8 mouse cellular contexts compared by ENCODE assay signal in the genomic region with DNA sequence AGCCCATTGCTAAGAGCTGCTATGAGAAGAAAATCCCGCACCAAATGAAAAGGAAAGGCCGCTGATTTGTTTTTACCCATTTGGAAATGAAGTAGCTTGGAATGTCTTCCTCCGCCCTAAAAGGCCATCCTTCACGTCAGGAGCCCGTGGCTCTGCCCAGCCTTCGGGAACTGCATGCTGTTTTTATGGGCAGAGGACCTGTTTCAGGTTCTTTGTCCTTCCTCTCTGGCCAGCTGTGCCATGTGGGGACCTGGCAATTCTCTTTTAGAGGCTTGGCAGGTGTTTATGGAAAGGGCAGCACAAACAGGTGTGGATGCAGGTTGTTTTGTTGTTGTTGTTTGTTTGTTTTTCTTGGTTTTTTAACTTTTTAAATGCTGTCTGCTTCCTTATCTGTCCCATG.
A peak's percentile ranks its signal among the peaks of the same experiment; 100 is the strongest.
DNase-seq lines count a peak whose midpoint lies in the region; ATAC-seq and TF ChIP-seq lines count a peak whose summit lies in the region.

No protein-coding gene starts in this region.

- whole genome bisulfite sequencing in lung, embryonic 16.5 days = 12% methylated on average over 6 of the region's 6 CpGs
- 32% methylated on average over 6 of the region's 6 CpGs for WGBS in lung, adult 2 months
- 5% methylated on average over 6 of the region's 6 CpGs for WGBS in forebrain, postnatal 0 days
- WGBS in limb, embryonic 13.5 days = 5% methylated on average over 6 of the region's 6 CpGs
- WGBS in neural tube, embryonic 15.5 days = 4% methylated on average over 6 of the region's 6 CpGs

- no peak overlapping the region for H3K4me3 ChIP-seq in lung, embryonic 16.5 days (ENCODE audit: low read length)
- H3K4me3 ChIP-seq in lung, adult 2 months (replicated peaks; ENCODE audit: extremely low read depth, low read depth, low read length) = no peak overlapping the region
- peak overlapping the region; percentile 30 for H3K4me3 ChIP-seq in forebrain, postnatal 0 days (ENCODE audit: low read depth, low read length)
- H3K4me3 ChIP-seq in limb, embryonic 13.5 days = peak overlapping the region; percentile 35
- peak overlapping the region; percentile 15 for H3K4me3 ChIP-seq in neural tube, embryonic 15.5 days (replicated peaks)

- H3K9ac ChIP-seq in lung, embryonic 16.5 days (ENCODE audit: low read length) = no peak overlapping the region
- H3K9ac ChIP-seq in forebrain, postnatal 0 days = peak overlapping the region; percentile 51; the same call in 1 of the 2 replicates
- no peak overlapping the region for H3K9ac ChIP-seq in limb, embryonic 13.5 days
- peak overlapping the region; percentile 20; the same call in 1 of the 2 replicates for H3K9ac ChIP-seq in neural tube, embryonic 15.5 days (replicated peaks)

- DNase-seq in lung, adult 2 months = no peak
- DNase-seq in forebrain, postnatal 0 days = no peak
- no peak for DNase-seq in left cerebral cortex, adult 18-20 months (ENCODE audit: low spot score in 2 of 2)
- DNase-seq in gastrocnemius, adult 18-20 months (ENCODE audit: low spot score) = no peak
- no peak for DNase-seq in adrenal gland, postnatal 36 days

- no peaks in the 10 kb centered on the region for H3K36me3 ChIP-seq in lung, embryonic 16.5 days (ENCODE audit: control insufficient read depth, insufficient read depth, low read length)
- H3K36me3 ChIP-seq in forebrain, postnatal 0 days (ENCODE audit: insufficient read depth) = no peaks in the 10 kb centered on the region
- H3K36me3 ChIP-seq in limb, embryonic 13.5 days = no peaks in the 10 kb centered on the region
- no peaks in the 10 kb centered on the region for H3K36me3 ChIP-seq in neural tube, embryonic 15.5 days

- ATAC-seq in lung, embryonic 16.5 days (ENCODE audit: low read depth) = no peak
- peak; percentile 12; the same call in 1 of the 2 replicates for ATAC-seq in forebrain, postnatal 0 days
- ATAC-seq in limb, embryonic 13.5 days (ENCODE audit: low FRiP score, low read depth) = no peak
- ATAC-seq in neural tube, embryonic 15.5 days (ENCODE audit: low FRiP score) = 0 out of 2 replicates have a peak, but pooled peaks have one; percentile 36

- no peaks in the 10 kb centered on the region for H3K9me3 ChIP-seq in lung, embryonic 16.5 days (ENCODE audit: control insufficient read depth, low read length)
- H3K9me3 ChIP-seq in forebrain, postnatal 0 days (ENCODE audit: low read length) = no peaks in the 10 kb centered on the region
- no peaks in the 10 kb centered on the region for H3K9me3 ChIP-seq in limb, embryonic 13.5 days
- no peaks in the 10 kb centered on the region for H3K9me3 ChIP-seq in neural tube, embryonic 15.5 days (replicated peaks)

- peak overlapping the region; percentile 55 for H3K4me2 ChIP-seq in lung, embryonic 16.5 days (ENCODE audit: low read depth, low read length)
- H3K4me2 ChIP-seq in forebrain, postnatal 0 days (ENCODE audit: low read depth) = peak overlapping the region; percentile 53
- peak overlapping the region; percentile 66 for H3K4me2 ChIP-seq in limb, embryonic 13.5 days (replicated peaks)
- peak overlapping the region; percentile 50 for H3K4me2 ChIP-seq in neural tube, embryonic 15.5 days

- H3K27ac ChIP-seq in lung, embryonic 16.5 days (ENCODE audit: low read length) = no peak overlapping the region
- peak overlapping the region; percentile 79 for H3K27ac ChIP-seq in forebrain, postnatal 0 days (ENCODE audit: low read depth, low read length)
- no peak overlapping the region for H3K27ac ChIP-seq in limb, embryonic 13.5 days
- peak overlapping the region; percentile 78 for H3K27ac ChIP-seq in neural tube, embryonic 15.5 days (replicated peaks)

- no peak for TF ChIP-seq POLR2A in lung, adult 2 months (IDR thresholded peaks at IDR 0.05; ENCODE audit: borderline replicate concordance, extremely low read depth, low read depth, low read length)

- H3K27me3 ChIP-seq in lung, embryonic 16.5 days (ENCODE audit: control insufficient read depth, insufficient read depth, low read depth, low read length) = no peaks in the 10 kb centered on the region; the same call in 1 of the 2 replicates
- H3K27me3 ChIP-seq in forebrain, postnatal 0 days (ENCODE audit: insufficient read depth, low read length) = no peaks in the 10 kb centered on the region
- peaks cover 16% of the 10 kb centered on the region for H3K27me3 ChIP-seq in limb, embryonic 13.5 days
- H3K27me3 ChIP-seq in neural tube, embryonic 15.5 days (replicated peaks) = no peaks in the 10 kb centered on the region

- peaks cover 4% of the 10 kb centered on the region for H3K4me1 ChIP-seq in lung, embryonic 16.5 days (replicated peaks; ENCODE audit: control insufficient read depth, insufficient read depth, low read length)
- peaks cover 6% of the 10 kb centered on the region; the same call in 1 of the 2 replicates for H3K4me1 ChIP-seq in lung, adult 2 months (ENCODE audit: control insufficient read depth, insufficient read depth, low read length)
- H3K4me1 ChIP-seq in forebrain, postnatal 0 days (ENCODE audit: insufficient read depth) = peaks cover 19% of the 10 kb centered on the region
- H3K4me1 ChIP-seq in limb, embryonic 13.5 days = peaks cover 44% of the 10 kb centered on the region
- peaks cover 42% of the 10 kb centered on the region for H3K4me1 ChIP-seq in neural tube, embryonic 15.5 days

- no peak for TF ChIP-seq CTCF in lung, adult 2 months (IDR thresholded peaks at IDR 0.05; ENCODE audit: insufficient read depth, low read length)
- no peak for TF ChIP-seq CTCF in forebrain, postnatal 0 days (IDR thresholded peaks at IDR 0.05; ENCODE audit: low read depth)

Comparison
In these comparisons a context has a peak if more than half of its experiments do, and no peak if none do; other contexts are left out.
1. ATAC-seq: peak in forebrain, postnatal 0 days (single experiment) and neural tube, embryonic 15.5 days (single experiment); none in lung, embryonic 16.5 days (single experiment) and limb, embryonic 13.5 days (single experiment).
2. H3K27ac ChIP-seq: peak in forebrain, postnatal 0 days (single experiment) and neural tube, embryonic 15.5 days (single experiment); none in lung, embryonic 16.5 days (single experiment) and limb, embryonic 13.5 days (single experiment).
3. H3K4me3 ChIP-seq: peak in forebrain, postnatal 0 days (single experiment), limb, embryonic 13.5 days (single experiment) and neural tube, embryonic 15.5 days (single experiment); none in lung, embryonic 16.5 days (single experiment) and lung, adult 2 months (single experiment).
4. H3K9ac ChIP-seq: peak in forebrain, postnatal 0 days (single experiment) and neural tube, embryonic 15.5 days (single experiment); none in lung, embryonic 16.5 days (single experiment) and limb, embryonic 13.5 days (single experiment).
5. Peak in every context shown above with its lines, with median percentiles within 50 percentile points of each other: H3K4me2 ChIP-seq.